Mouse (Mus musculus) liver, postnatal 0 days (tissue): ENCODE results near the gene Ppp1r9b.
A peak's percentile ranks its signal among the peaks of the same experiment; 100 is the strongest.

Source experiments
- CTCF ChIP-seq: sonication (generic); IDR thresholded peaks from 2 replicates; pipeline ENCODE4 v1.5.1; 2016; ENCODE audit warnings: antibody characterized with exemption, low read depth
- EP300 ChIP-seq: IDR thresholded peaks from 2 replicates; pipeline ENCODE4 v1.6.1; 2016; ENCODE audit warnings: antibody characterized with exemption, low read depth, mild to moderate bottlenecking

DNA sequence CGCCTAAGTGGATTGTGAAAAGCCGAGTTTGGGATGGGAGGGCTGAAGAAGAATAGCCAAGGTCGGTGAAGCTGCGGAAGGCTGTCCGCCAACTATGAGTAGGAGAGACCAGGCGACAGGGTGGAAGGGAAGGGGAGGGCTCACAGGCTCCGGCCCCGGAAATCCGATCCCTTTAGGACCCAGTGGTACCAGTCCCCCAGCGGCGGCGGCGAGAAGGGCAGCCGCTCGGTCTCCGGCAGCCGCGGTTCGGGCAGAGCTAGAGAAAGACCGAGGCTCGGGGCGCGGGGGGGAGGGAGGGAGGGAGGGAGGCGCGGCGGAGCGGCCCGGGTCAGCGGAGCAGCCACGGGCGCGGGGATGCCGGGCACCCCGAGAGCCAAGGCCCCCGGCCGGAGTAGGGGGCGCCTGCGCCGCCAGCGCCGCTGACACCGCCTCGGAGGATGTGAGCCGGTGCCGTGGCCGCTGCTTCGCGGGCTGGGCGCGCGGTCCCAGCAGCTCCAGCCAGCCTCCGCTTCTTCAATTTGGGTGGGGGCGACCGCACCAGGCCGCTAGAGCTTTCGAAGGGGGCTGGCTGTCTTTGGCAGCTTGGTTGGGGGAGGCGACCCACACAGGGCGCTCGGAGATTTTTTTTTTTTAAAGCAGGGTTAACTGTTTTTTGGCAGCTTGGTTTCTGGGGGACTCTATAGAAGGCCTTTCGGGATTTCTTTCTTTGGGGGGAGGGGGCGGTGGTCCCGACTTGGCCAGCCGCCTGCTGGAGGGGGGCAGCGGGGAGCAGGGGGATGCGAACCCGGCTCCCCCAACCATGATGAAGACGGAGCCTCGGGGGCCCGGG, at the start of gene Ppp1r9b:
- TF ChIP-seq EP300 (no peak), CTCF (peak; percentile 76)
